Mouse (Mus musculus) mesoderm, embryonic 11.5 days (tissue): Measurements from ENCODE around the gene Nxph1.

ENCODE experiments used
- DNase-seq: peaks from one replicate; pipeline ENCODE4 v3.0.0-alpha.2; 2012; ENCODE audit warnings: low read depth, low spot score

The Nxph1 gene

GRCm38 (mm10) chr6:9124321-9124914 is 176.2 kb downstream of the Nxph1 start:
- DNase-seq, result peak; percentile 10

- no peak for DNase-seq
Observed at GRCm38 (mm10) chr6:9133589-9134279, 185.5 kb downstream of the Nxph1 start.

- DNase-seq, result no peak
Observed at GRCm38 (mm10) chr6:9147966-9148365, 199.7 kb downstream of the Nxph1 start.

- DNase-seq, result peak; percentile 30
Observed at GRCm38 (mm10) chr6:9149791-9150190, 201.6 kb downstream of the Nxph1 start.

- DNase-seq, result no peak
Observed at GRCm38 (mm10) chr6:9159191-9159590, 211.0 kb downstream of the Nxph1 start.

- DNase-seq, result no peak
Observed at GRCm38 (mm10) chr6:9182477-9182876, 234.2 kb downstream of the Nxph1 start.

GRCm38 (mm10) chr6:9210730-9211129 is 262.5 kb downstream of the Nxph1 start:
- no peak for DNase-seq

- peak; percentile 12 for DNase-seq
Observed at GRCm38 (mm10) chr6:9220724-9221453, 272.7 kb downstream of the Nxph1 start.

GRCm38 (mm10) chr6:9234802-9235201 is 286.6 kb downstream of the Nxph1 start:
- DNase-seq, result peak; percentile 31

- no peak for DNase-seq
Observed at GRCm38 (mm10) chr6:9267998-9268397, 319.8 kb downstream of the Nxph1 start.
